8 mouse cellular contexts compared by ENCODE assay signal in the genomic region with DNA sequence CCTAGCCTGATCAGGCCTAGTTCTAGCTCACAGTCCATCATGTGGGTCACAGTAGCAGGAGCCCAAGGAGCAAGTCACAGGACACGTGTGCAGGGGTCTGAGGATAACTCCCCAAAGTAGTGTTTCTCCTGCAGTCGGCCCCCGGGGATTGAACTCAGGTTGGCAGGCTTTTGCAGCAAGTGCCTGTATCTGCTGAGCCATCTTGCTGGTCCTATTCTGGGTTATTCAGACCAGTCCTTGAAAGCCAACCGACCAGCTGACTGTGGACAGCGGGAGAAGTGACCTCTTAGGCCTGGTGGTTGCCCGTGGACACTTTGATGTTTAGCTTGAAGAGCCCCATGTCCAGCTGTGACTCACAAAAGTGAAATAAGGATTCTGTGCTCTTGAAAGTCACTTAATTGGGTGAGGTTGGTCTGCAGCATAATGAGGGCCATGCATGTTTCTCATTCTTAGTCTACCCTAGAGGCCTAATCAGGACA. TPM values are rescaled to one million over a fixed set of nuclear protein-coding genes. Genes with fewer than 3 reads are reported as not detected.
DNase-seq lines count a peak whose midpoint lies in the region; ATAC-seq and TF ChIP-seq lines count a peak whose summit lies in the region.
"Had no signal": no experiment of that assay in that cellular context is flagged by ENCODE, and none has a peak within 500 bp of the region (broad histone marks: within the 10 kb centered on the region; RNA-seq: fewer than 3 reads in every experiment).

No protein-coding gene starts in this region.

- no peak overlapping the region for H3K4me2 ChIP-seq in hindbrain, embryonic 11.5 days (replicated peaks; ENCODE audit: low read depth, low read length)
- no peak overlapping the region for H3K4me2 ChIP-seq in embryonic facial prominence, embryonic 14.5 days (ENCODE audit: low read depth, low read length)

- H3K4me1 ChIP-seq in hindbrain, embryonic 10.5 days (replicated peaks), result peaks cover 38% of the 10 kb centered on the region
- peaks cover 5% of the 10 kb centered on the region for H3K4me1 ChIP-seq in hindbrain, embryonic 11.5 days (replicated peaks; ENCODE audit: control insufficient read depth, insufficient read depth, low read length)
- peaks cover 92% of the 10 kb centered on the region for H3K4me1 ChIP-seq in E14TG2a.4 (replicated peaks; ENCODE audit: low read depth, low read length)
- no peaks in the 10 kb centered on the region for H3K4me1 ChIP-seq in embryonic facial prominence, embryonic 14.5 days (ENCODE audit: control insufficient read depth, insufficient read depth, low read length)

- H3K27ac ChIP-seq in hindbrain, embryonic 10.5 days, result peak overlapping the region; percentile 45; the same call in 1 of the 2 replicates
- no peak overlapping the region for H3K27ac ChIP-seq in hindbrain, embryonic 11.5 days (ENCODE audit: low read depth, low read length)
- no peak overlapping the region for H3K27ac ChIP-seq in embryonic facial prominence, embryonic 14.5 days (replicated peaks; ENCODE audit: low read depth, low read length)

- TF ChIP-seq CTCF in E14TG2a.4 (conservative IDR thresholded peaks at IDR 0.05; ENCODE audit: low read length), result no peak

- H3K4me3 ChIP-seq in hindbrain, embryonic 10.5 days, result no peak overlapping the region
- no peak overlapping the region for H3K4me3 ChIP-seq in hindbrain, embryonic 11.5 days (ENCODE audit: low read depth, low read length)
- peak overlapping the region; percentile 30; the same call in 1 of the 2 replicates for H3K4me3 ChIP-seq in E14TG2a.4 (replicated peaks; ENCODE audit: low read length)
- H3K4me3 ChIP-seq in embryonic facial prominence, embryonic 14.5 days (ENCODE audit: low read depth, low read length), result no peak overlapping the region

- DNase-seq in hindbrain, embryonic 10.5 days (ENCODE audit: low spot score), result peak; percentile 16
- DNase-seq in hindbrain, embryonic 11.5 days (ENCODE audit: low spot score), result no peak
- DNase-seq in 3T3-L1 (ENCODE audit: low read depth, low spot score), result peak; percentile 38
- no peak for DNase-seq in embryonic facial prominence, embryonic 14.5 days (ENCODE audit: low spot score)
- no peak for DNase-seq in frontal cortex, postnatal 36 days (ENCODE audit: low spot score in 2 of 2)
- no peak for DNase-seq in layer of hippocampus, adult 9-10 months (ENCODE audit: low spot score)
- DNase-seq: cerebellum, adult 11-12 months had no signal

- 53% methylated on average over 6 of the region's 6 CpGs for WGBS in hindbrain, embryonic 10.5 days
- 50% methylated on average over 6 of the region's 6 CpGs for WGBS in hindbrain, embryonic 11.5 days
- 61% methylated on average over 6 of the region's 6 CpGs for WGBS in embryonic facial prominence, embryonic 14.5 days

- ATAC-seq in hindbrain, embryonic 11.5 days (ENCODE audit: low FRiP score), result no peak
- 0 out of 2 replicates have a peak, but pooled peaks have one; percentile 20 for ATAC-seq in embryonic facial prominence, embryonic 14.5 days (ENCODE audit: low read depth)

- H3K9ac ChIP-seq in hindbrain, embryonic 11.5 days (ENCODE audit: low read depth, low read length), result no peak overlapping the region
- H3K9ac ChIP-seq in embryonic facial prominence, embryonic 14.5 days (ENCODE audit: low read depth, low read length), result no peak overlapping the region

- peaks cover 3% of the 10 kb centered on the region; the same call in 1 of the 2 replicates for H3K9me3 ChIP-seq in hindbrain, embryonic 10.5 days
- H3K9me3 ChIP-seq in hindbrain, embryonic 11.5 days (ENCODE audit: control insufficient read depth, low read length), result no peaks in the 10 kb centered on the region
- H3K9me3 ChIP-seq in E14TG2a.4 (ENCODE audit: low read length), result no peaks in the 10 kb centered on the region
- H3K9me3 ChIP-seq in embryonic facial prominence, embryonic 14.5 days (ENCODE audit: control insufficient read depth, low read length), result no peaks in the 10 kb centered on the region

- H3K36me3 ChIP-seq in hindbrain, embryonic 10.5 days, result peaks cover 9% of the 10 kb centered on the region; the same call in 1 of the 2 replicates
- H3K36me3 ChIP-seq in hindbrain, embryonic 11.5 days (ENCODE audit: control insufficient read depth, insufficient read depth, low read length), result no peaks in the 10 kb centered on the region
- peaks cover 34% of the 10 kb centered on the region for H3K36me3 ChIP-seq in E14TG2a.4 (ENCODE audit: insufficient read depth, low read length)
- no peaks in the 10 kb centered on the region for H3K36me3 ChIP-seq in embryonic facial prominence, embryonic 14.5 days (ENCODE audit: control insufficient read depth, insufficient read depth, low read length)

- no peaks in the 10 kb centered on the region for H3K27me3 ChIP-seq in hindbrain, embryonic 10.5 days (ENCODE audit: insufficient read depth, poor library complexity, severe bottlenecking)
- no peaks in the 10 kb centered on the region for H3K27me3 ChIP-seq in hindbrain, embryonic 11.5 days (ENCODE audit: control insufficient read depth, insufficient read depth, low read length)
- no peaks in the 10 kb centered on the region for H3K27me3 ChIP-seq in E14TG2a.4 (ENCODE audit: insufficient read depth, low read length)
- H3K27me3 ChIP-seq in embryonic facial prominence, embryonic 14.5 days (replicated peaks; ENCODE audit: control insufficient read depth, insufficient read depth, low read length), result no peaks in the 10 kb centered on the region

RNA-seq across cellular contexts. Expression of a gene that starts 20.0 kb away (rescaled TPM):
- polyA plus RNA-seq in hindbrain, embryonic 10.5 days (2016; fragmentation: Nextera tagmentation; extraction: Ambion mirVana), result 35.8 and 41.9 TPM in 2 replicates
- 45.3 and 47.6 TPM in 2 replicates for polyA plus RNA-seq in hindbrain, embryonic 11.5 days (2014; fragmentation: Nextera tagmentation; extraction: Ambion mirVana)
- 17.2 and 19.2 TPM in 2 replicates for polyA plus RNA-seq in embryonic facial prominence, embryonic 14.5 days (2014; fragmentation: Nextera tagmentation; extraction: Ambion mirVana)

Comparison
In these comparisons a context has a peak if more than half of its experiments do, and no peak if none do; other contexts are left out.
1. DNase-seq: peak in hindbrain, embryonic 10.5 days (single experiment) and 3T3-L1 (single experiment); none in hindbrain, embryonic 11.5 days (single experiment), embryonic facial prominence, embryonic 14.5 days (single experiment), frontal cortex, postnatal 36 days (0 of 2) and layer of hippocampus, adult 9-10 months (single experiment).